Mouse (Mus musculus) neural tube, embryonic 15.5 days (tissue): ENCODE data around the gene Gm9747. TPM values are rescaled to one million over a fixed set of nuclear protein-coding genes. Genes with fewer than 3 reads are reported as not detected.
A peak's percentile ranks its signal among the peaks of the same experiment; 100 is the strongest.

Experiments used
- ATAC-seq: fragments of 200-750 bp; cut with Nextera tagmentation; 2 replicates; pipeline ENCODE4 v1.8.0; 2017; ENCODE audit warnings: mild to moderate bottlenecking, moderate TSS enrichment, moderate library complexity; ENCODE audit not compliant: low FRiP score
- H3K27ac ChIP-seq: fragments of 300-500 bp; sonication (generic); replicated peaks from 2 replicates; pipeline ENCODE4 v1.5.1; 2015; ENCODE audit warnings: mild to moderate bottlenecking, inconsistent platforms
- H3K27me3 ChIP-seq: fragments of 300-500 bp; sonication (generic); replicated peaks from 2 replicates; pipeline ENCODE4 v1.6.1; 2015; ENCODE audit warnings: inconsistent platforms
- H3K36me3 ChIP-seq: fragments of 300-500 bp; sonication (generic); 2 replicates; pipeline ENCODE4 v1.6.1; 2015; ENCODE audit warnings: inconsistent platforms
- H3K4me1 ChIP-seq: fragments of 300-500 bp; sonication (generic); 2 replicates; pipeline ENCODE4 v1.6.1; 2015; ENCODE audit warnings: inconsistent platforms
- H3K4me2 ChIP-seq: fragments of 300-500 bp; sonication (generic); 2 replicates; pipeline ENCODE4 v1.6.1; 2015; ENCODE audit warnings: inconsistent platforms, mild to moderate bottlenecking, moderate library complexity
- H3K4me3 ChIP-seq: fragments of 300-500 bp; sonication (generic); replicated peaks from 2 replicates; pipeline ENCODE4 v1.5.1; 2015; ENCODE audit warnings: mild to moderate bottlenecking, inconsistent platforms
- H3K9ac ChIP-seq: fragments of 300-500 bp; sonication (generic); replicated peaks from 2 replicates; pipeline ENCODE4 v1.6.1; 2015; ENCODE audit warnings: mild to moderate bottlenecking, inconsistent platforms
- H3K9me3 ChIP-seq: fragments of 300-500 bp; sonication (generic); replicated peaks from 2 replicates; pipeline ENCODE4 v1.6.1; 2016; ENCODE audit warnings: inconsistent platforms
- WGBS: fragments of 180-500 bp; shearing (Covaris S2); methylation state at CpG from one replicate; pipeline ENCODE4 v1.1.7; 2015; ENCODE audit warnings: mixed read lengths; 5-methylcytosine and 5-hydroxymethylcytosine counted together
- polyA plus RNA-seq: library from polyadenylated mRNA; unstranded; fragments of >200 nt; fragmentation: Nextera tagmentation; extraction: Ambion mirVana; gene quantifications from 2 replicates; pipeline ENCODE4 v1.2.1, GENCODE M21; 2015

The Gm9747 gene
- polyA plus RNA-seq, 1 experiment from 2014 or later, result 28.6 TPM

GRCm38 (mm10) chr1:82228841-82229240 lies 4.1 kb upstream of the Gm9747 start:
- no peak for ATAC-seq

GRCm38 (mm10) chr1:82234616-82235015 lies 1.7 kb downstream of the Gm9747 start:
- Histone ChIP-seq H3K9me3 (no peaks in the 10 kb centered on the region), H3K36me3 (peaks cover 16% of the 10 kb centered on the region; the same call in 1 of the 2 replicates), H3K4me2 (no peak overlapping the region), H3K9ac (no peak overlapping the region), H3K4me1 (no peaks in the 10 kb centered on the region), H3K27me3 (no peaks in the 10 kb centered on the region), H3K27ac (no peak overlapping the region), H3K4me3 (no peak overlapping the region)
- no peak for ATAC-seq
- 96% methylated on average over 3 of the region's 3 CpGs for WGBS

More at GRCm38 (mm10) chr1:82228841-82229240, 4.1 kb upstream of the Gm9747 start:
- no peaks in the 10 kb centered on the region for H3K9me3 ChIP-seq
- no peak overlapping the region for H3K9ac ChIP-seq
- no peak overlapping the region for H3K27ac ChIP-seq
- peaks cover 4% of the 10 kb centered on the region; the same call in 1 of the 2 replicates for H3K36me3 ChIP-seq
- no peak overlapping the region for H3K4me3 ChIP-seq
- H3K27me3 ChIP-seq, result no peaks in the 10 kb centered on the region
- no peaks in the 10 kb centered on the region for H3K4me1 ChIP-seq
- H3K4me2 ChIP-seq, result no peak overlapping the region

GRCm38 (mm10) chr1:82235455-82236104 lies 2.7 kb downstream of the Gm9747 start:
- no peak for ATAC-seq
- Histone ChIP-seq H3K9me3 (no peaks in the 10 kb centered on the region), H3K9ac (no peak overlapping the region), H3K4me2 (no peak overlapping the region), H3K27ac (no peak overlapping the region), H3K36me3 (peaks cover 16% of the 10 kb centered on the region; the same call in 1 of the 2 replicates), H3K4me1 (no peaks in the 10 kb centered on the region), H3K4me3 (no peak overlapping the region), H3K27me3 (no peaks in the 10 kb centered on the region)
- 44% methylated on average over 3 of the region's 3 CpGs for WGBS

- H3K9me3 ChIP-seq, result no peaks in the 10 kb centered on the region
- H3K4me3 ChIP-seq, result no peak overlapping the region
- H3K27me3 ChIP-seq, result no peaks in the 10 kb centered on the region
- peaks cover 16% of the 10 kb centered on the region; the same call in 1 of the 2 replicates for H3K36me3 ChIP-seq
- 73% methylated on average over 4 of the region's 4 CpGs for WGBS
- H3K4me1 ChIP-seq, result peaks cover 5% of the 10 kb centered on the region; the same call in 1 of the 2 replicates
- no peak overlapping the region for H3K4me2 ChIP-seq
- H3K9ac ChIP-seq, result no peak overlapping the region
- H3K27ac ChIP-seq, result no peak overlapping the region
- ATAC-seq, result no peak
Observed at GRCm38 (mm10) chr1:82238245-82238644, 5.3 kb downstream of the Gm9747 start.

GRCm38 (mm10) chr1:82239409-82240201 lies 6.7 kb downstream of the Gm9747 start:
- no peak overlapping the region for H3K4me3 ChIP-seq
- H3K4me2 ChIP-seq, result no peak overlapping the region
- ATAC-seq, result no peak
- H3K9ac ChIP-seq, result no peak overlapping the region
- WGBS, result 86% methylated on average over 3 of the region's 3 CpGs
- H3K27me3 ChIP-seq, result no peaks in the 10 kb centered on the region
- H3K27ac ChIP-seq, result no peak overlapping the region
- H3K4me1 ChIP-seq, result peaks cover 5% of the 10 kb centered on the region; the same call in 1 of the 2 replicates
- no peaks in the 10 kb centered on the region for H3K9me3 ChIP-seq
- H3K36me3 ChIP-seq, result 0 out of 2 replicates have a peak, but pooled peaks cover 12% of the 10 kb centered on the region

GRCm38 (mm10) chr1:82243260-82243825 lies 10.4 kb downstream of the Gm9747 start:
- WGBS, result 70% methylated on average over 6 of the region's 6 CpGs
- Histone ChIP-seq H3K9me3 (no peaks in the 10 kb centered on the region), H3K9ac (no peak overlapping the region), H3K27me3 (no peaks in the 10 kb centered on the region), H3K4me2 (no peak overlapping the region), H3K4me3 (no peak overlapping the region), H3K36me3 (no peaks in the 10 kb centered on the region), H3K27ac (no peak overlapping the region), H3K4me1 (peaks cover 5% of the 10 kb centered on the region; the same call in 1 of the 2 replicates)
- ATAC-seq, result peak; percentile 67

- WGBS, result 81% methylated on average over 5 of the region's 5 CpGs
- Histone ChIP-seq H3K4me2 (no peak overlapping the region), H3K27me3 (no peaks in the 10 kb centered on the region), H3K27ac (no peak overlapping the region), H3K36me3 (no peaks in the 10 kb centered on the region), H3K4me1 (peaks cover 5% of the 10 kb centered on the region; the same call in 1 of the 2 replicates), H3K9ac (no peak overlapping the region), H3K4me3 (no peak overlapping the region), H3K9me3 (no peaks in the 10 kb centered on the region)
- ATAC-seq, result no peak
Observed at GRCm38 (mm10) chr1:82245002-82245401, 12.1 kb downstream of the Gm9747 start.

GRCm38 (mm10) chr1:82247221-82247951 lies 14.5 kb downstream of the Gm9747 start:
- H3K9me3 ChIP-seq, result no peaks in the 10 kb centered on the region
- H3K27ac ChIP-seq, result no peak overlapping the region
- WGBS, result 70% methylated on average over 10 of the region's 10 CpGs
- no peaks in the 10 kb centered on the region for H3K27me3 ChIP-seq
- H3K9ac ChIP-seq, result no peak overlapping the region
- ATAC-seq, result no peak
- H3K4me2 ChIP-seq, result no peak overlapping the region
- peaks cover 3% of the 10 kb centered on the region; the same call in 1 of the 2 replicates for H3K4me1 ChIP-seq
- H3K4me3 ChIP-seq, result no peak overlapping the region
- H3K36me3 ChIP-seq, result no peaks in the 10 kb centered on the region

GRCm38 (mm10) chr1:82253789-82254445 lies 21.0 kb downstream of the Gm9747 start:
- WGBS, result 79% methylated on average over 9 of the region's 9 CpGs
- ATAC-seq, result no peak

GRCm38 (mm10) chr1:82257457-82257856 lies 24.5 kb downstream of the Gm9747 start:
- Histone ChIP-seq H3K27ac (no peak overlapping the region), H3K4me2 (no peak overlapping the region), H3K27me3 (no peaks in the 10 kb centered on the region), H3K36me3 (no peaks in the 10 kb centered on the region), H3K4me3 (no peak overlapping the region), H3K4me1 (peaks cover 17% of the 10 kb centered on the region), H3K9me3 (no peaks in the 10 kb centered on the region), H3K9ac (no peak overlapping the region)
- ATAC-seq, result no peak
- WGBS, result 67% methylated on average over 5 of the region's 5 CpGs

More at GRCm38 (mm10) chr1:82253789-82254445, 21.0 kb downstream of the Gm9747 start:
- peaks cover 12% of the 10 kb centered on the region for H3K4me1 ChIP-seq
- H3K36me3 ChIP-seq, result no peaks in the 10 kb centered on the region
- H3K4me2 ChIP-seq, result no peak overlapping the region
- no peaks in the 10 kb centered on the region for H3K27me3 ChIP-seq
- H3K9ac ChIP-seq, result no peak overlapping the region
- H3K9me3 ChIP-seq, result no peaks in the 10 kb centered on the region
- no peak overlapping the region for H3K4me3 ChIP-seq
- no peak overlapping the region for H3K27ac ChIP-seq

- Histone ChIP-seq H3K9me3 (no peaks in the 10 kb centered on the region), H3K36me3 (no peaks in the 10 kb centered on the region), H3K4me3 (no peak overlapping the region), H3K27ac (no peak overlapping the region), H3K27me3 (no peaks in the 10 kb centered on the region), H3K4me2 (no peak overlapping the region), H3K9ac (no peak overlapping the region), H3K4me1 (peaks cover 19% of the 10 kb centered on the region)
- no peak for ATAC-seq
- 41% methylated on average over 7 of the region's 7 CpGs for WGBS
Observed at GRCm38 (mm10) chr1:82258331-82258730, 25.4 kb downstream of the Gm9747 start.
